Mouse (Mus musculus): ENCODE results near the gene Myo1a. TPM values are rescaled to one million over a fixed set of nuclear protein-coding genes. Genes with fewer than 3 reads are reported as not detected.

The Myo1a gene
- polyA plus RNA-seq, 1 experiment from 2014 or later = 0.47 TPM

- no peaks in the 10 kb centered on the region for H3K27me3 ChIP-seq
- no peaks in the 10 kb centered on the region for H3K4me1 ChIP-seq
- no peak overlapping the region for H3K27ac ChIP-seq (replicated peaks)
- ATAC-seq (ENCODE audit: low FRiP score, low read depth) = no peak
- 91% methylated on average over 7 of the region's 7 CpGs for WGBS
- H3K36me3 ChIP-seq = no peaks in the 10 kb centered on the region
- H3K4me2 ChIP-seq (replicated peaks) = no peak overlapping the region
- no peak overlapping the region for H3K9ac ChIP-seq (replicated peaks)
- no peaks in the 10 kb centered on the region for H3K9me3 ChIP-seq
- no peak overlapping the region for H3K4me3 ChIP-seq
Observed at GRCm38 (mm10) chr10:127707721-127708120, 2.8 kb downstream of the Myo1a start.

- 92% methylated on average over 3 of the region's 3 CpGs for WGBS
- no peaks in the 10 kb centered on the region for H3K9me3 ChIP-seq
- H3K4me1 ChIP-seq = no peaks in the 10 kb centered on the region
- H3K27me3 ChIP-seq = no peaks in the 10 kb centered on the region
- no peak for ATAC-seq (ENCODE audit: low FRiP score, low read depth)
- H3K36me3 ChIP-seq = no peaks in the 10 kb centered on the region
- H3K4me3 ChIP-seq = no peak overlapping the region
- H3K27ac ChIP-seq (replicated peaks) = no peak overlapping the region
- no peak overlapping the region for H3K4me2 ChIP-seq (replicated peaks)
- no peak overlapping the region for H3K9ac ChIP-seq (replicated peaks)
Observed at GRCm38 (mm10) chr10:127708850-127709370, 3.9 kb downstream of the Myo1a start.

- ATAC-seq (ENCODE audit: low FRiP score, low read depth) = no peak
- H3K36me3 ChIP-seq = no peaks in the 10 kb centered on the region
Observed at GRCm38 (mm10) chr10:127710331-127710730, 5.4 kb downstream of the Myo1a start.

GRCm38 (mm10) chr10:127712736-127713135 is 7.8 kb downstream of the Myo1a start:
- H3K36me3 ChIP-seq = no peaks in the 10 kb centered on the region
- no peak overlapping the region for H3K4me3 ChIP-seq
- ATAC-seq (ENCODE audit: low FRiP score, low read depth) = no peak
- WGBS = 85% methylated on average over 6 of the region's 6 CpGs
- no peak overlapping the region for H3K4me2 ChIP-seq (replicated peaks)
- H3K27me3 ChIP-seq = no peaks in the 10 kb centered on the region
- H3K27ac ChIP-seq (replicated peaks) = no peak overlapping the region
- no peaks in the 10 kb centered on the region for H3K9me3 ChIP-seq
- no peaks in the 10 kb centered on the region for H3K4me1 ChIP-seq
- H3K9ac ChIP-seq (replicated peaks) = no peak overlapping the region

More at GRCm38 (mm10) chr10:127710331-127710730, 5.4 kb downstream of the Myo1a start:
- no peaks in the 10 kb centered on the region for H3K4me1 ChIP-seq
- 85% methylated on average over 13 of the region's 13 CpGs for WGBS
- H3K4me3 ChIP-seq = no peak overlapping the region
- H3K27ac ChIP-seq (replicated peaks) = no peak overlapping the region
- no peak overlapping the region for H3K4me2 ChIP-seq (replicated peaks)
- no peaks in the 10 kb centered on the region for H3K9me3 ChIP-seq
- H3K9ac ChIP-seq (replicated peaks) = no peak overlapping the region
- H3K27me3 ChIP-seq = no peaks in the 10 kb centered on the region

- Histone ChIP-seq H3K27ac (replicated peaks) (peak overlapping the region; percentile 61), H3K4me2 (replicated peaks) (peak overlapping the region; percentile 45), H3K4me1 (peaks cover 30% of the 10 kb centered on the region), H3K36me3 (no peaks in the 10 kb centered on the region), H3K9ac (replicated peaks) (peak overlapping the region; percentile 39; the same call in 1 of the 2 replicates), H3K27me3 (peaks cover 30% of the 10 kb centered on the region), H3K9me3 (no peaks in the 10 kb centered on the region), H3K4me3 (no peak overlapping the region)
- WGBS = 9% methylated on average over 20 of the region's 20 CpGs
- peak; percentile 69 for ATAC-seq (ENCODE audit: low FRiP score, low read depth)
Observed at GRCm38 (mm10) chr10:127721671-127722418, 16.9 kb downstream of the Myo1a start.

GRCm38 (mm10) chr10:127724178-127724577 is 19.2 kb downstream of the Myo1a start, which contains the start of gene Tac2:
Gene Tac2 (plus strand): TSS chr10:127724478.
- Histone ChIP-seq H3K27me3 (peaks cover 47% of the 10 kb centered on the region), H3K4me2 (replicated peaks) (no peak within 1 kb of the TSS), H3K27ac (replicated peaks) (no peak within 1 kb of the TSS), H3K4me3 (no peak within 1 kb of the TSS), H3K4me1 (peaks cover 30% of the 10 kb centered on the region), H3K9ac (replicated peaks) (no peak within 1 kb of the TSS), H3K36me3 (no peaks in the 10 kb centered on the region), H3K9me3 (no peaks in the 10 kb centered on the region)
- WGBS = 85% methylated on average over 3 of the region's 3 CpGs
- ATAC-seq (ENCODE audit: low FRiP score, low read depth) = no peak

- Histone ChIP-seq H3K4me1 (peaks cover 28% of the 10 kb centered on the region), H3K4me3 (no peak overlapping the region), H3K27ac (replicated peaks) (no peak overlapping the region), H3K27me3 (peaks cover 42% of the 10 kb centered on the region), H3K9ac (replicated peaks) (no peak overlapping the region), H3K9me3 (no peaks in the 10 kb centered on the region), H3K4me2 (replicated peaks) (no peak overlapping the region), H3K36me3 (no peaks in the 10 kb centered on the region)
- ATAC-seq (ENCODE audit: low FRiP score, low read depth) = no peak
- WGBS = 95% methylated on average over 4 of the region's 4 CpGs
Observed at GRCm38 (mm10) chr10:127725136-127725535, 20.2 kb downstream of the Myo1a start.

GRCm38 (mm10) chr10:127728437-127728836 is 23.5 kb downstream of the Myo1a start:
- ATAC-seq (ENCODE audit: low FRiP score, low read depth) = no peak
- 87% methylated on average over 8 of the region's 8 CpGs for WGBS
- H3K36me3 ChIP-seq = no peaks in the 10 kb centered on the region
- no peak overlapping the region for H3K9ac ChIP-seq (replicated peaks)
- H3K9me3 ChIP-seq = no peaks in the 10 kb centered on the region
- no peak overlapping the region for H3K4me3 ChIP-seq
- peaks cover 12% of the 10 kb centered on the region for H3K4me1 ChIP-seq
- H3K27ac ChIP-seq (replicated peaks) = no peak overlapping the region
- H3K4me2 ChIP-seq (replicated peaks) = no peak overlapping the region
- H3K27me3 ChIP-seq = peaks cover 37% of the 10 kb centered on the region

GRCm38 (mm10) chr10:127730285-127730932 is 25.4 kb downstream of the Myo1a start:
- WGBS = 51% methylated on average over 11 of the region's 11 CpGs
- H3K27ac ChIP-seq (replicated peaks) = no peak overlapping the region
- no peak overlapping the region for H3K9ac ChIP-seq (replicated peaks)
- H3K27me3 ChIP-seq = peaks cover 37% of the 10 kb centered on the region
- no peak overlapping the region for H3K4me2 ChIP-seq (replicated peaks)
- H3K36me3 ChIP-seq = no peaks in the 10 kb centered on the region
- ATAC-seq (ENCODE audit: low FRiP score, low read depth) = no peak
- peaks cover 12% of the 10 kb centered on the region for H3K4me1 ChIP-seq
- H3K9me3 ChIP-seq = no peaks in the 10 kb centered on the region
- no peak overlapping the region for H3K4me3 ChIP-seq

- 19% methylated on average over 9 of the region's 9 CpGs for WGBS
- Histone ChIP-seq H3K4me3 (no peak overlapping the region), H3K27me3 (peaks cover 32% of the 10 kb centered on the region), H3K27ac (replicated peaks) (no peak overlapping the region), H3K36me3 (no peaks in the 10 kb centered on the region), H3K4me1 (peaks cover 12% of the 10 kb centered on the region), H3K9me3 (no peaks in the 10 kb centered on the region), H3K4me2 (replicated peaks) (no peak overlapping the region), H3K9ac (replicated peaks) (no peak overlapping the region)
- ATAC-seq (ENCODE audit: low FRiP score, low read depth) = no peak
Observed at GRCm38 (mm10) chr10:127730933-127731310, 26.0 kb downstream of the Myo1a start.

- H3K4me2 ChIP-seq (replicated peaks) = no peak overlapping the region
- no peak for ATAC-seq (ENCODE audit: low FRiP score, low read depth)
- no peaks in the 10 kb centered on the region for H3K36me3 ChIP-seq
- peaks cover 31% of the 10 kb centered on the region for H3K27me3 ChIP-seq
- 37% methylated on average over 5 of the region's 5 CpGs for WGBS
- H3K4me1 ChIP-seq = peaks cover 12% of the 10 kb centered on the region
- no peak overlapping the region for H3K4me3 ChIP-seq
- no peak overlapping the region for H3K9ac ChIP-seq (replicated peaks)
- H3K27ac ChIP-seq (replicated peaks) = no peak overlapping the region
- no peaks in the 10 kb centered on the region for H3K9me3 ChIP-seq
Observed at GRCm38 (mm10) chr10:127731397-127731796, 26.4 kb downstream of the Myo1a start.

GRCm38 (mm10) chr10:127734434-127734833 is 29.5 kb downstream of the Myo1a start:
- no peak for ATAC-seq (ENCODE audit: low FRiP score, low read depth)
- WGBS = 53% methylated on average over 5 of the region's 5 CpGs

More at GRCm38 (mm10) chr10:127734434-127734833, 29.5 kb downstream of the Myo1a start:
- no peak overlapping the region for H3K4me3 ChIP-seq
- H3K4me2 ChIP-seq (replicated peaks) = no peak overlapping the region
- H3K9ac ChIP-seq (replicated peaks) = no peak overlapping the region
- H3K36me3 ChIP-seq = no peaks in the 10 kb centered on the region
- no peaks in the 10 kb centered on the region for H3K9me3 ChIP-seq
- peaks cover 9% of the 10 kb centered on the region; the same call in 1 of the 2 replicates for H3K27me3 ChIP-seq
- H3K27ac ChIP-seq (replicated peaks) = no peak overlapping the region
- H3K4me1 ChIP-seq = peaks cover 15% of the 10 kb centered on the region

All from midbrain, embryonic 12.5 days (tissue).